Mouse (Mus musculus) urinary bladder, adult 2 months (tissue): Measurements from ENCODE around the gene Med17. TPM values are rescaled to one million over a fixed set of nuclear protein-coding genes. Genes with fewer than 3 reads are reported as not detected.
A peak's percentile ranks its signal among the peaks of the same experiment; 100 is the strongest.
"Not testable (repeated sequence)": the region's sequence is repeated elsewhere in the genome, so short reads cannot be mapped to it uniquely, and the experiment has no call there.

Experiments used
- DNase-seq: peaks from one replicate; pipeline ENCODE4 v3.0.0; 2022; ENCODE audit warnings: low spot score
- polyA plus RNA-seq: library from polyadenylated mRNA; depleted of rRNA; stranded (reverse); fragments of >200 nt; gene quantifications from 2 replicates; pipeline ENCODE4 v1.2.3, GENCODE M21; 2012; rRNA removed

The Med17 gene
- 35.6 and 42.1 TPM in 2 replicates for polyA plus RNA-seq

DNA sequence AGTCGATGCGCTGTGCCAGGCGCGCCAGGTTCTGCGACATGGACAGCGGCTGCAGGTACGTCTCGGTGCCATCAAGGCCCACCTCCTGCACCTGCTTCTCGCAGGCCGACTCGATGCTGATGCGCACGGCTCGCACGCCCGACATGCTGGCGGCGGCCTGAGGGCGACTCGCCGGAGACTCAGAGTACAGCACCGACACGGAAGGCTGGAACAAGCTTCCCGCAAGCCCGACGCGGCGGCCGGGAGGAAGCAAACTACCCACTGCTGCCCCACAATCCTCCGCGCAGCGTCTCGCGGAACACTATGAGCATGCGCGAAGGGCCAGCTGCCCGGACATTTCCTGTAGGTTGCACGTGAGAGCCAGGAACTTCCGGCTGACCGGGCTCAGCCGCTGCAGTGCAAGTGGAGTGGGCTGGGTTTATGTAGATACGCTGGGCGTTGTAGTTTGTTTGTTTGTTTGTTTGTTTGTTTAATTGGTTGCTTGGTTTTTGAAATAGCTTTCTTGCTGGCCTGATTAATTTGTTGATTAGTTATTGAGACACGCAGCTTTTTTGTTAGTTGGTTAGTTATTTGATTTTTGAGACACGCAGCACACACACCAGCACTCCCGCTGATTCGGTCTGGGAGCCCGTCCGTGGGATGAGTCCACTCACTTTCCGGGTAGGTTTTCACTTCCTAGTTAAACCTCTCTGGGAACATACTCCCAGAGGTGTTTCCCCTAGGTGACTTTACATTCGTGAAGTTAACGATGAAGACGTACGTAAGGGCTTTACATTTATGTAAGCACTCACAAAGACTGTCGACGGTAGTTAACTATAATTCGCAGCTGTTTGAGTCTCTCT lies at the start of gene Med17:
Med17 (minus strand) TSS at position 283 of the 842 bp plus-strand sequence.
- peak; percentile 82 for DNase-seq

DNA sequence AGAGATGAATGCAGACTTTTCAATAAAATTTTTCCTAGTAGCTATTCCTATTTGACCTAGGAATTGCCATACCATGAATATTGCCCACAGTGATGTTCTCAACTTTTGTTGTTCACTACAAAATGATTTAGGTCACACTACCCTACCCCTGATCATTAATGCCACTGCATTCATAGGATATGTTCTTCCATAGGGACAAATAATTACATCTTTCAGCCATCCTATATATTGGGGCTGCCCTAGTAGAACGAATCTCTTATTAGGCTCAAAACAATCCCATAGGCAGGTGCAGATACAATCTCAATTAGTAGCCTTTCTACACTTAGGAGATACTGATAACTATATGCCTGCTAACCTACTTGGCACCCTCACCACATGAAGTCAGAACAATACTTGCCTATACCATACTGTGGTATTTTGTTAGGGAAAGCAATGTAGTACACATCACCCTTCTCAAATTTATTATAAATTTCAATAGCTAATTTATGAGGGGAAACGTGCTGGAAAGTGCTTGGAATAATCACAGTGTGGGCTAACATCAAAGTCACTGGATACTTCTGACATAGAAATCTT lies 38.5 kb upstream of the Med17 start:
- DNase-seq = no peak

DNA sequence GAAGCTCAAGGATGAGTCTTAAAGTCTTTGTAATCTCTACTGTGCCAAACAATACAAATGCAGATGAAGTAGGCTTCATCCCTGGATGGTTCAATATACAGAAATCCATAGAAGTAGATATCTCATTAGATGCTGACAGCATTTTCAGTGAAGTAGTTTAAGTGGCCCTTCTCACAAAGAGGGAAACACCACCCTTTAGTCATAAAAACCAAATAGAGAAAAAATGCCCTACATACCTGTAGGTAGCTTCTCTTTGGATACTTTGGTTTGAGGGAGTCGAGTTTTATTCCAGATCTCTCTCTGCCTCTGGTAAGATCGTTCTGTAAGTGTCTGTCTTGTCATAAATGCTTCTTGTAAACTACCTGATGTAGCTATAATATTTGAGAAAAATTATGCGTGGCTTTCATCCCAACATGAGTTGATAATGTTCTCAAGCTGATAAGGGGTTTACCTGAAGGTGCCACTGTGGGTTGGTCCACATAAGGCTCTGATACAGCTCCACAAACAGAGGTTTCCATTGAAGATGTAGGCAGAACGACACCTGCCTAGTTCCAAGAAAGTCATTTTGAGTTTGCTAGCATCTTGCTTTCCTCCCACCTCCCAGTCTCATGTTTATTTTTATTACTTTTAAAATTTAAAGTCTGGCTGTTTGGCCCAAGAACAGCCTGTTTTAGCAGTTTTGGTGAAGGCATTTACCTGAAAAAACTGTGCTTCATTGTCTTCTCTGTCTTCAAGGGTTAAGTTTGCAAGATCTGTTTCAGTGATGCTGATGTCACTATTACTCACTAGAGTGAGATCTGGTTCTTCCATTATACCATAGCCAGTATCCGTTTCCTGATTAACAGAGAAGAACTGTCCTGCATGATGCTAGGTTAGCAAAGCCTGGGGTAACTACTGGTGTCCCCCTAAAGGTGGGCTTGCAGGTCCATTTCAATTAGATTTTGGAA lies 37.8 kb upstream of the Med17 start:
- DNase-seq = no peak

GRCm38 (mm10) chr9:15316296-15316695 lies 36.6 kb upstream of the Med17 start:
- DNase-seq = not testable (repeated sequence)

DNA sequence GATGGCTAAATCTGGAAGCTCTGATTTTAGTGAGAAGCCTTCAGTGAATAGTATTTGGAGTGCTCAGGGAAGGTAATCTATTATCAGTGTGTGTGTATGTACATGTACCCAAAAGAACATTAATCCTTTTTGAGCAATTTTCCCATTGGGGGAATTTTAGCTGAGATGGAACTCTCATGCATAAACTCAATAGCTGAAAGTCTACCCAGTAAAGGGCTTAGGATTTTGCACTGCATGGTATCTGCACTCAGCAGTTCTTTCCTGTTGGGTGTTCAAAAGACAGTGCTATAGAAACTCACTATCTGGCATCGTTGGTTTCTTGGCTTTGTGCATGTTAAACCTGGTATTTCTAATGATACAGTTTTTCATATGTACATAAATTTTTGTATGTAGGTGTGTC lies 34.9 kb upstream of the Med17 start:
- DNase-seq = no peak

- no peak for DNase-seq
These were observed 33.9 kb upstream of the Med17 start for GRCm38 (mm10) chr9:15313633-15314032.

DNA sequence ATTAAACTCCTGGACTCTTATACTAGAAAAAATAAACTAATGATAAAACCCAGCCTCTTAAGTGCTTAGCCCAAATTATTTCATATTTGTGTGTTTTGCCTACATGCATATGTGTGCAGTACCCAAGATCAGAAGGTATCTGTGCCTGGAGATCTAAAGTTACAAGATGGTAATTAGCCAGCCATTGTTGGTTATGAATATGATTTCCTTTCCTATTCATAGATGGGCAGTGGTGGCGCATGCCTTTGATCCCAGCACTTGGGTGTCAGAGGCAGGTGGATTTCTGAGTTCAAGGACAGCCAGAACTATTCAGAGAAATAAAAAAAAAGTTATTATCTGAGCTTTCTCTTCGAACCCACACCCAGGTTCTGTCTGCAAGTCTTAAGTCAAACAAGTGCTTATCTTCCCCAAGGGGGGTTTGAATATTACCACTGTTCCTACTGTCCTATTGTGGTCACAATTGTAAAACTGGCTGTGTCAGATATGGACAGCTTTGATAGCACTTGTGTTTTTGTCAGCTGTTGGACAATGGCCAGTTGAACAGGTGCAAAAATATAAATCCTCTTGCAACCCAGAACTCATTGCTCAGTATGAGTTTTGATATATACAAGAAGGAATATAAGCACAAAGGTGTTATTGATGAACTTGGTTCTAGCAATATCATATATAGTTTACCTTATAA lies 32.5 kb upstream of the Med17 start:
- DNase-seq = no peak

DNA sequence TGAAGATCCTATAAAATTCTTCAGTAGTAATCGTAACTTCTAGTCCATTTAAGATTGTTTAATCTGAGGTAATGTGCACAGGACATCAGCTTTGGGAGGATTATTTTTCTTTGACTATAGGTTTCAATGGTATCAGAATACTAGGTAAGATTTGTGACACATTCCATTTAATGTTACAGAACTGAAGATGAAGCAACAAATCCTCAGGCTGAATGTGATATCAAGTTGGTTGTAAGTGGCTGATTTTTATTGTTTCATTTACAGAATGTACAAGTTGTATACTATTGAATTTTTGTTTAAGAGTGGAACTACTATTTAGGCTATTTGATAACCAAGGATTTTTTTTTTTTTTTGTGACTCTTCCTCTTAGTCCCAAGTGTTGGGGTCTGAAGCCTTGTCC lies 30.4 kb upstream of the Med17 start:
- no peak for DNase-seq

- no peak for DNase-seq
These were observed 29.7 kb upstream of the Med17 start for GRCm38 (mm10) chr9:15309425-15309824.

- DNase-seq = no peak
These were observed 28.5 kb upstream of the Med17 start for GRCm38 (mm10) chr9:15308254-15308653.

DNA sequence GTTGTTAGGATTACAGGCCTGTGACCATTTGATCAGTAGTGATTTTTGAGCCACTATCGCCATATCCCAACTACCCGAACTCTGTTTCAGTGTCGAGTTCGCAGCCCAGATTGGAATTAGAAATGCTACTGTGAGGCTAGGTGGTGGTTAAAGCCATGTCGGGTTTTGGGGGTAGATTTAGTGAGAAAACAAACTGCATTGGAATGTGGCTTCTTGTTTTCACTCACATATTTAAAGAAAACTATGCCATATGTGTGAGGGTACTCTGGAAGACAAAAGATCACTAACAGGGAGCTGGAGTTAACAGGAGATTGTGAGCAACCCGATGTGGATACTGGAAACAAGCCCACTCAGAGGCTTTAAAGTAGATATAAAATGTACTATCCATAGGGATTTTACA lies 27.5 kb upstream of the Med17 start:
- DNase-seq = no peak

DNA sequence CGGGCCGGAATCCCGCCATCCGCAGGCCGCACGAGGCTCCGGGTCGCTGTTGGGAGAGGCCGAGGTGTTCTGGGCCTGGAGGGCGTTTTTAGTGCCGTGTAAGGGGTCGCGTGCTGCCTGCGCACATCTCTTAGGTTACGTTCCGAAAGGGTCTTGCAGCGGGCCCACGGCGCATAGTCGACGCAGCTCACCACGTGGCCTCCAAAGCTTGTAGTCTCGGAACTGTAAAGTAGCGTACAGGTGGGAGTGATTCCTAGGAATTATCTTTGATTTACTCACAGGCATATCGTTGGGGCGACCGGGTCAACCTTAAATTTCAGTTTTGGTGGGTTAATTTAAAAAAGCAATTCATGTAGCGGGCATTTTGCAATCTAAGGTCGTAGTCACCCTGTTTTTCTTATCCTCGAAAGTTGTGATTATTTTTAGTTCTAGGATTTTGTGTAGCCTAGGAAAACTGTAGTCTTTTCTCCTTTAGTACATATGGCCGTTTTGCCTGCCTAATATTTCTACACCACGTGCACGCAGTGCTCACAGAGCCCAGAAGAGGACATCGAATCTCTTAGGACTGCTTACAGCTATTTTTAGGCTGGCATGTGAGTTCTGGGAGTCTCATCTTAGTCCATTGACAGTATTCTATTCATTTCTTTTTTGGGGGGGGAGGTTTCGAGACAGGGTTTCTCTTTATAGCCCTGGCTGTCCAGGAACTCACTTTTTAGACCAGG lies 26.8 kb upstream of the Med17 start, which contains the start of gene 4931406C07Rik:
4931406C07Rik (minus strand) TSS at position 51 of the 722 bp plus-strand sequence.
- no peak for DNase-seq

DNA sequence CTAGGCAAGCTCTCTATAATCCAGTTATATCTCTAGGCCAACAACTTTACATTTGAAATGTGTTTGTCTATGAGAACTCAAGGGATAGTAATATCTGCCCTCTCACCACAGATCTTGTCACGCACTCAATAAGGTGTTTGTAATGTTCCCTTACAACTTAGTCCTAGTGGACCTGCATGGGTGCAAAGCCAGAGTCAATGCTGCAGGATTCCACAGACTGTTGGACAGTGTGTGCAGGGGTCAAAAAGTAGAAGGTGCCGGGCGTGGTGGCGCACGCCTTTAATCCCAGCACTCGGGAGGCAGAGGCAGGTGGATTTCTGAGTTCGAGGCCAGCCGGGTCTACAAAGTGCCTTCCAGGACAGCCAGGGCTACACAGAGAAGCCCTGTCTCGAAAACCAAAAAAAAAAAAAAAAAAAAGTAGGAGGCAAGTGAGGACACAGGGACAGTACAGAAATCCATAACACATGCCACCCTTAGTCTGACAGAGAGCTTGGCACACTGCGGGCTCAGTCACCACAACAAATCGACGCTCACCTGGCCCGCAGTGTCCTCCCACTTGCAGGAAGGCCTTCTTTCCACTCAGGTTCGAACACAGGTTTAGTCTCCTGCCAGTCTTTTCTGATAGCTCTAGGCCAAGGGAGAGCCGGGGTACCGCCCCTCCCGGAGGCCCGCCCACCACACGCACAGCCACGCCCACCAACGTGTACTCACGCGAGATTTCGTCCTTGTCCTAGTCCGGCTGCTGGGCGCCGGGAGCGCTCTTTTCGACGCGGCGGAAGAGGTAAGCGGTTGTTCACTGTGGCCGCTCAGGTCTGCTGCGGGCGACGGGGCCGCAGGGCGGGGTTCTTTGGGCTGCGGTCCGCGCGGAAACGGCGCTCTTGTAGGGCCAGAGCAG lies 26.0 kb upstream of the Med17 start, which contains the start of gene Taf1d:
Taf1d (plus strand) TSS at position 712 of the 895 bp plus-strand sequence.
- peak; percentile 96 for DNase-seq

GRCm38 (mm10) chr9:15302881-15303280 lies 23.1 kb upstream of the Med17 start:
- DNase-seq = no peak

DNA sequence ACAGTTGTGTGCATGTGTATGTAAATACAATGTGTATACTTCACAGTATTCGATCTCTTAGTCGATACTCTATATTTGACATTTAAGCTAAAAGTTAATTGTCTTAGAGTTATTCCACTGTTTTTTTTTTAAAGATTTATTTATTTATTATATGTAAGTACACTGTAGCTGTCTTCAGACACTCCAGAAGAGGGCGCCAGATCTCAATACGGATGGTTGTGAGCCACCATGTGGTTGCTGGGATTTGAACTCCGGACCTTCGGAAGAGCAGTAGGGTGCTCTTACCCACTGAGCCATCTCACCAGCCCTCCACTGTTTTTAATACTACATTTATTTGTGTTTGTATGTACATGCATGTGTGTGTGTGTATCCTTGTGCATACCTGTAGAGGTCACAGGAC lies 22.3 kb upstream of the Med17 start:
- DNase-seq = not testable (repeated sequence)

- no peak for DNase-seq
These were observed 21.7 kb upstream of the Med17 start for GRCm38 (mm10) chr9:15301399-15301798.

DNA sequence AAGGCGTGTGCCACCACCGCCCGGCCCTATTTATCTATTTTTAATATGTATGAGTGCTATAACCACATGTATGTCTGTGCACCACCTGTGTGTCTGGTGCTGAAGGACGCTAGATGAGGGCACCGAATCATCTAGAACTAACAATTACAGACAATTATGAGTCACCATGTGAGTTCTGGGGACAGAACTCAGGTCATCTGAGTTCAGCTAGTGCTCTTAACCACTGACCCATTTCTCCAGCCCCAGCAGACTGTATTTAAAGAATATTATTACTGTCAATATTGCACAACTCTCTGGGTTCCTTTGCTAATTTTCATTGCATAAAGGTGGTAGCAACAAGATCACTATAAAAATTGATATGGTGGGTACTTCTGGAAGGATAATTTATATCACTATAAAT lies 20.3 kb upstream of the Med17 start:
- no peak for DNase-seq

DNA sequence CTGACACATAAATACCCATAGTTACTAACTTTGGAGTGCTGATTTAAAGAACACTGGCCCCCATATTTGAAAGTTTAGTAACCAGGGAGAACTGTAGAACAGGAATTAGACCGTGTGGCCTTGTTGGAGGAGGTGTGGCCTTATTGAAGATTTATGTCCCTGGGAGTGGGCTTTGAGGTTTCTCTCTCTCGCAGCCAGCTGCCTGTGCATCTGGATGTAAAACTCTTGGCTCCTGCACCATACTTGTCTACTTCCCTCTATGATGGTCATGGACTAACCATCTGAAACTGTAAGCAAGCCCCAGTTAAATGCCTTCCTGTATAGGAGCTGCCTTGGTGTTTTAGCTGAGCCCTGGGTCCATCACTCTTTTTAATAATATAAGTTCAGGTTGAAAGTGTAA lies 18.7 kb upstream of the Med17 start:
- DNase-seq = no peak

DNA sequence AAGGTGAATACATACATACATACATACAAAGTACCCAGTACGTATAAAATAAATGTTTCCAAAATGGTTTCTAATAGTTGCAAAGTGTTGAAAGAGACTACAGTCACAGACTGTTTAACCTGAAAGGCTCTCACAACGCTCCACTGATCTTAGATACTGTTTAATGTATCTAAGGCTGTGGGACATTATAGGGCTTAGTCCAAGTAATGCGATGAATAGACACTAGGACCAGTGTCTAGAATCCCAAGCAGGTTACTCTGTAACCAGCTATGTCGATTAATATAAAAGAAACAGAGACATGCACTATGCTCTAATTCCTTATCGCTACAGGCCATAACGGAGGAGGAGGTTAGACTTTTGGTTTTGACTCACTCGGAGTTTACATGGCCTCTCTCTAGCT lies 17.4 kb upstream of the Med17 start:
- DNase-seq = no peak

DNA sequence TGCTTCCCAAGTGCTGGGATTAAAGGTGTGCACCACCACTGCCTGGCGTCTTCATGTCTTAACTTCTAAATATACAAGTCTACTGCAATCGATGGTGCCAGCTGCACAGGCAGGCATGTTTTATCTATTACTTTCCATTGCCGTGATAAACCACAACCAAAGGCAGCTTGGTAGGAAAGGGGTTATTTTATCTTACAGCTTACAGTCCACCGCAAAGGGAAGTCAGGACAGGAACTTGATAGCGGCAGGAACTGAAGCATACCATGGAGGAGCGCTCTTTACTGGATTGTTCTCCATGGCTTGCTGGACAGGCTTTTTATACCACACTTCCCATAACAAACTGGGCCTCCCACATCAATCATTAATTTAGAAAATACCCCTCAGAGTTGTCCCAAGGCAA lies 9.5 kb upstream of the Med17 start:
- DNase-seq = no peak
